Mouse (Mus musculus) heart, embryonic 16.5 days (tissue): Measurements from ENCODE around the gene Palm. TPM values are rescaled to one million over a fixed set of nuclear protein-coding genes. Genes with fewer than 3 reads are reported as not detected.

Experiments used
- ATAC-seq: fragments of 200-750 bp; cut with Nextera tagmentation; replicated peaks from 2 replicates; pipeline ENCODE4 v1.8.0; 2017; ENCODE audit warnings: moderate number of reproducible peaks; ENCODE audit not compliant: insufficient read depth, low FRiP score; ENCODE audit errors: extremely low read depth
- H3K27ac ChIP-seq: fragments of 300-500 bp; sonication (generic); 2 replicates; pipeline ENCODE4 v1.5.1; 2014; ENCODE audit warnings: mild to moderate bottlenecking, low read length, control low read depth, moderate library complexity
- H3K27me3 ChIP-seq: fragments of 300-500 bp; sonication (generic); 2 replicates; pipeline ENCODE4 v1.6.1; 2014; ENCODE audit warnings: low read length, mixed read lengths; ENCODE audit not compliant: control insufficient read depth, insufficient read depth
- H3K36me3 ChIP-seq: fragments of 300-500 bp; sonication (generic); 2 replicates; pipeline ENCODE4 v1.6.1; 2014; ENCODE audit not compliant: control insufficient read depth, insufficient read depth
- H3K4me1 ChIP-seq: fragments of 300-500 bp; sonication (generic); 2 replicates; pipeline ENCODE4 v1.6.1; 2014; ENCODE audit warnings: low read length, mixed read lengths; ENCODE audit not compliant: control insufficient read depth, insufficient read depth
- H3K4me2 ChIP-seq: fragments of 300-500 bp; sonication (generic); 2 replicates; pipeline ENCODE4 v1.6.1; 2014; ENCODE audit warnings: low read depth, mild to moderate bottlenecking, control low read depth, low read length
- H3K4me3 ChIP-seq: fragments of 300-500 bp; sonication (generic); 2 replicates; pipeline ENCODE4 v1.5.1; 2014; ENCODE audit warnings: mild to moderate bottlenecking, control low read depth, low read length
- H3K9ac ChIP-seq: fragments of 300-500 bp; sonication (generic); 2 replicates; pipeline ENCODE4 v1.6.1; 2014; ENCODE audit warnings: low read length, control low read depth
- H3K9me3 ChIP-seq: fragments of 300-500 bp; sonication (generic); replicated peaks from 2 replicates; pipeline ENCODE4 v1.6.1; 2016; ENCODE audit warnings: low read length; ENCODE audit not compliant: control insufficient read depth
- WGBS: fragments of 180-500 bp; shearing (Covaris S2); extraction: QIAGEN DNeasy Blood & Tissue Kit; methylation state at CpG from one replicate; pipeline ENCODE4 v1.1.7; 2014; 5-methylcytosine and 5-hydroxymethylcytosine counted together
- microRNA-seq: library from miRNA; unstranded; fragments of <30 nt; microRNA quantifications from one replicate; pipeline ENCODE4, GENCODE M21; 2017
- polyA plus RNA-seq: library from polyadenylated mRNA; unstranded; fragments of >200 nt; fragmentation: Nextera tagmentation; extraction: Ambion mirVana; gene quantifications from 2 replicates; pipeline ENCODE4 v1.2.1, GENCODE M21; 2015

The Palm gene
- polyA plus RNA-seq, 1 experiment from 2014 or later, result 67.6 TPM

- H3K4me3 ChIP-seq, result no peak overlapping the region
- H3K27me3 ChIP-seq, result no peaks in the 10 kb centered on the region
- 58% methylated on average over 10 of the region's 10 CpGs for WGBS
- no peaks in the 10 kb centered on the region for H3K9me3 ChIP-seq
- no peak overlapping the region for H3K27ac ChIP-seq
- peaks cover 23% of the 10 kb centered on the region for H3K4me1 ChIP-seq
- H3K36me3 ChIP-seq, result peaks cover 45% of the 10 kb centered on the region
- H3K4me2 ChIP-seq, result no peak overlapping the region
- H3K9ac ChIP-seq, result no peak overlapping the region
- ATAC-seq, result no peak
These were observed 69.6 kb downstream of the Palm start for GRCm38 (mm10) chr10:79862925-79863324.

GRCm38 (mm10) chr10:79864351-79865188, 71.2 kb downstream of the Palm start:
- Histone ChIP-seq H3K27me3 (no peaks in the 10 kb centered on the region), H3K4me1 (peaks cover 7% of the 10 kb centered on the region), H3K9me3 (no peaks in the 10 kb centered on the region), H3K4me3 (no peak overlapping the region), H3K27ac (no peak overlapping the region), H3K9ac (no peak overlapping the region), H3K36me3 (peaks cover 38% of the 10 kb centered on the region), H3K4me2 (no peak overlapping the region)
- WGBS, result 50% methylated on average over 10 of the region's 10 CpGs
- ATAC-seq, result no peak

- H3K27me3 ChIP-seq, result no peaks in the 10 kb centered on the region
- H3K4me3 ChIP-seq, result no peak overlapping the region
- WGBS, result 50% methylated on average over 12 of the region's 12 CpGs
- peaks cover 32% of the 10 kb centered on the region for H3K36me3 ChIP-seq
- peak; percentile 19 for ATAC-seq
- H3K27ac ChIP-seq, result no peak overlapping the region
- no peaks in the 10 kb centered on the region for H3K9me3 ChIP-seq
- H3K4me2 ChIP-seq, result no peak overlapping the region
- H3K9ac ChIP-seq, result no peak overlapping the region
- 0 out of 2 replicates have a peak, but pooled peaks cover 4% of the 10 kb centered on the region for H3K4me1 ChIP-seq
These were observed 71.8 kb downstream of the Palm start for GRCm38 (mm10) chr10:79865189-79865601.

GRCm38 (mm10) chr10:79865801-79866295, 72.5 kb downstream of the Palm start:
- Histone ChIP-seq H3K9ac (no peak overlapping the region), H3K27ac (peak overlapping the region; percentile 3; the same call in 1 of the 2 replicates), H3K27me3 (no peaks in the 10 kb centered on the region), H3K4me3 (no peak overlapping the region), H3K4me1 (0 out of 2 replicates have a peak, but pooled peaks cover 4% of the 10 kb centered on the region), H3K9me3 (no peaks in the 10 kb centered on the region), H3K36me3 (peaks cover 26% of the 10 kb centered on the region), H3K4me2 (no peak overlapping the region)
- WGBS, result 53% methylated on average over 19 of the region's 19 CpGs
- peak; percentile 24; the same call in 1 of the 2 replicates for ATAC-seq

- WGBS, result 82% methylated on average over 11 of the region's 11 CpGs
These were observed 73.2 kb downstream of the Palm start for GRCm38 (mm10) chr10:79866601-79867000.

More at GRCm38 (mm10) chr10:79866601-79867000, 73.2 kb downstream of the Palm start:
- H3K36me3 ChIP-seq, result peaks cover 18% of the 10 kb centered on the region
- no peaks in the 10 kb centered on the region for H3K27me3 ChIP-seq
- ATAC-seq, result no peak
- 0 out of 2 replicates have a peak, but pooled peaks cover 4% of the 10 kb centered on the region for H3K4me1 ChIP-seq
- no peaks in the 10 kb centered on the region for H3K9me3 ChIP-seq
- H3K27ac ChIP-seq, result no peak overlapping the region
- H3K4me2 ChIP-seq, result no peak overlapping the region
- no peak overlapping the region for H3K9ac ChIP-seq
- no peak overlapping the region for H3K4me3 ChIP-seq

Small RNAs within 50 kb of the gene (microRNA-seq; reads per million reads assigned to microRNA genes)
- gene Mir6910, result not detected

Other genes starting within 250 kb of the Palm start
- gene Mier2, start 238.4 kb upstream of the Palm start, polyA plus RNA-seq, result 26.5 and 28.1 TPM in 2 replicates
- not detected in 2 replicates for gene Theg, start 206.2 kb upstream of the Palm start, polyA plus RNA-seq
- gene C2cd4c, start 179.5 kb upstream of the Palm start, polyA plus RNA-seq, result 0.05 TPM in 1 of 2 replicates, not detected in the other
- gene Shc2, start 155.7 kb upstream of the Palm start, polyA plus RNA-seq, result 2.0 and 2.6 TPM in 2 replicates
- not detected in 2 replicates for gene Odf3l2, start 147.8 kb upstream of the Palm start, polyA plus RNA-seq
- 1.4 and 1.8 TPM in 2 replicates for gene Madcam1, start 129.0 kb upstream of the Palm start, polyA plus RNA-seq
- 45.5 and 47.0 TPM in 2 replicates for gene Tpgs1, start 124.2 kb upstream of the Palm start, polyA plus RNA-seq
- 98.0 and 101 TPM in 2 replicates for gene Cdc34, start 111.4 kb upstream of the Palm start, polyA plus RNA-seq
- gene Gzmm, start 104.6 kb upstream of the Palm start, polyA plus RNA-seq, result 1.1 and 1.3 TPM in 2 replicates
- gene Bsg, start 89.1 kb upstream of the Palm start, polyA plus RNA-seq, result 1,046 and 1,072 TPM in 2 replicates
- gene Hcn2, start 76.9 kb upstream of the Palm start, polyA plus RNA-seq, result not detected in 2 replicates
- 36.1 and 36.3 TPM in 2 replicates for gene Polrmt, start 47.0 kb upstream of the Palm start, polyA plus RNA-seq
- 0.13 TPM in 1 of 2 replicates, not detected in the other for gene Fgf22, start 38.5 kb upstream of the Palm start, polyA plus RNA-seq
- 56.0 and 57.4 TPM in 2 replicates for gene Rnf126, start 26.6 kb upstream of the Palm start, polyA plus RNA-seq
- gene Fstl3, start 16.3 kb upstream of the Palm start, polyA plus RNA-seq, result 22.6 and 26.7 TPM in 2 replicates
- gene Prss57, start 2.6 kb upstream of the Palm start, polyA plus RNA-seq, result 2.9 and 7.9 TPM in 2 replicates
- gene Misp, start 27.4 kb downstream of the Palm start, polyA plus RNA-seq, result 1.8 and 1.9 TPM in 2 replicates
- gene Ptbp1, start 60.9 kb downstream of the Palm start, polyA plus RNA-seq, result 125 and 146 TPM in 2 replicates
- gene Prtn3, start 80.9 kb downstream of the Palm start, polyA plus RNA-seq, result 1.2 and 1.9 TPM in 2 replicates
- gene Plppr3, start 81.1 kb downstream of the Palm start, polyA plus RNA-seq, result 9.1 and 9.8 TPM in 2 replicates
- gene Elane, start 92.7 kb downstream of the Palm start, polyA plus RNA-seq, result 0.20 and 1.1 TPM in 2 replicates
- gene Cfd, start 97.3 kb downstream of the Palm start, polyA plus RNA-seq, result not detected in 2 replicates
- 44.9 and 45.2 TPM in 2 replicates for gene Med16, start 115.4 kb downstream of the Palm start, polyA plus RNA-seq
- 2.4 and 13.2 TPM in 2 replicates for gene Gm26602, start 117.3 kb downstream of the Palm start, polyA plus RNA-seq
- 0.49 and 0.64 TPM in 2 replicates for gene Kiss1r, start 123.4 kb downstream of the Palm start, polyA plus RNA-seq
- gene R3hdm4, start 127.6 kb downstream of the Palm start, polyA plus RNA-seq, result 112 and 114 TPM in 2 replicates
- gene Arid3a, start 133.5 kb downstream of the Palm start, polyA plus RNA-seq, result 1.5 and 2.3 TPM in 2 replicates
- 69.6 TPM in 2 replicates for gene Wdr18, start 166.6 kb downstream of the Palm start, polyA plus RNA-seq
- 0.25 and 0.35 TPM in 2 replicates for gene Grin3b, start 177.1 kb downstream of the Palm start, polyA plus RNA-seq
- gene Tmem259, start 190.8 kb downstream of the Palm start, polyA plus RNA-seq, result 10.6 and 13.5 TPM in 2 replicates
- 218 and 255 TPM in 2 replicates for gene Cnn2, start 195.0 kb downstream of the Palm start, polyA plus RNA-seq
- gene Abca7, start 202.9 kb downstream of the Palm start, polyA plus RNA-seq, result 3.2 TPM in 2 replicates
- 10.9 and 17.7 TPM in 2 replicates for gene Arhgap45, start 223.1 kb downstream of the Palm start, polyA plus RNA-seq
- gene Polr2e, start 246.2 kb downstream of the Palm start, polyA plus RNA-seq, result 136 and 144 TPM in 2 replicates